Mouse (Mus musculus) C2C12 (cell line): Measurements from ENCODE around the gene Atrip.

ENCODE experiments used
- CEBPB ChIP-seq: IDR thresholded peaks from one replicate; pipeline ENCODE4 v1.6.1; 2011; ENCODE audit warnings: low read depth, mild to moderate bottlenecking, control low read depth, moderate library complexity
- CTCF ChIP-seq: IDR thresholded peaks from one replicate; pipeline ENCODE4 v1.5.1; 2011; ENCODE audit not compliant: control insufficient read depth, insufficient read depth, insufficient read length
- FOSL1 ChIP-seq: IDR thresholded peaks from one replicate; pipeline ENCODE4 v1.8.0; 2011; ENCODE audit warnings: mild to moderate bottlenecking, low read length; ENCODE audit not compliant: poor library complexity, insufficient read depth, severe bottlenecking
- MAX ChIP-seq: IDR thresholded peaks from one replicate; pipeline ENCODE4 v1.6.1; 2011; ENCODE audit warnings: mild to moderate bottlenecking, control low read depth
- USF1 ChIP-seq: IDR thresholded peaks from one replicate; pipeline ENCODE4 v1.6.1; 2011; ENCODE audit warnings: low read depth, mild to moderate bottlenecking, control low read depth, moderate library complexity

DNA sequence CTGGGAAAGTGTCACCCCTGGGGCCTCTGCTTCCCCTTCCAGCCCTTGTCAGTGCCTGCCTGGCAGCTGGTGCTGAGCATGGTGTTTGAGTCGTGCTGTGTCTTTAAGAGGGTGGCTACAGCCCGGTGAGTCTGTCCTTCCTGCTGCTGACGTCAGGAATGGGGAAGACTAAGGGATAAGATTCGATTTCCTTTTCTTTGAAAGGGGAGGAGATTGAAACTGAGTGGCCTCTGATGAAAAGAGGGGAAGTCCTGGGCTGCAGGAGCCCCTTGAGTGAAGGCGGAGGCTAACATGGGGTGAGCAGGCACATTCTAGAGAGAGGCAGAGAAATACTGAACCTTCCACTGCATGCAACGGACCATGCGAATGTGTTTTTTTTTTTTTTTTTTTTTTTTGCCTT is 19.2 kb downstream of the Atrip start:
- TF ChIP-seq CTCF: no peak
- no peak for TF ChIP-seq USF1
- TF ChIP-seq FOSL1: no peak
- TF ChIP-seq MAX: no peak
- no peak for TF ChIP-seq CEBPB
